15 mouse cellular contexts compared by ENCODE assay signal in genomic region chr8:47482354-47483071, GRCm38 (mm10). TPM values are rescaled to one million over a fixed set of nuclear protein-coding genes. Genes with fewer than 3 reads are reported as not detected.
DNase-seq lines count a peak whose midpoint lies in the region; ATAC-seq and TF ChIP-seq lines count a peak whose summit lies in the region.
"Had no signal": no experiment of that assay in that cellular context is flagged by ENCODE, and none has a peak within 500 bp of the region (broad histone marks: within the 10 kb centered on the region; RNA-seq: fewer than 3 reads in every experiment).

No protein-coding gene starts in this region.

- no peaks in the 10 kb centered on the region for H3K36me3 ChIP-seq in ES-Bruce4 (ENCODE audit: control insufficient read depth, insufficient read depth, low read length, poor library complexity, severe bottlenecking)
- H3K36me3 ChIP-seq in intestine, embryonic 15.5 days = no peaks in the 10 kb centered on the region

- ATAC-seq in frontal cortex, adult (ENCODE audit: low TSS enrichment) = peak; percentile 38; the same call in 1 of the 2 replicates
- ATAC-seq in intestine, embryonic 15.5 days = peak; percentile 51
- no peak for ATAC-seq in megakaryocyte, adult 5-6 weeks (ENCODE audit: poor library complexity, severe bottlenecking)
- ATAC-seq: Patski had no signal

- H3K4me3 ChIP-seq in ES-Bruce4 (ENCODE audit: low read depth, low read length) = no peak overlapping the region
- no peak overlapping the region for H3K4me3 ChIP-seq in intestine, embryonic 15.5 days (replicated peaks)
- H3K4me3 ChIP-seq: embryonic facial prominence, embryonic 13.5 days; heart, embryonic 15.5 days; liver, embryonic 13.5 days; neural tube, embryonic 15.5 days had no signal

- DNase-seq in frontal cortex, adult 2 months (ENCODE audit: extremely low spot score in 1 of 2, low spot score in 1 of 2) = no peak
- DNase-seq in kidney, postnatal 25 days = peak; percentile 53 to 60
- no peak for DNase-seq in layer of hippocampus, postnatal 36 days
- DNase-seq in thymus, postnatal 36 days = no peak
- DNase-seq: adrenal gland, postnatal 10 days; liver, embryonic 13.5 days; midbrain, embryonic 14.5 days had no signal

- WGBS in intestine, embryonic 15.5 days = 61% methylated on average over 12 of the region's 12 CpGs

- peak overlapping the region; percentile 15; the same call in 1 of the 2 replicates for H3K27ac ChIP-seq in ES-Bruce4 (ENCODE audit: insufficient read depth, low read length)
- no peak overlapping the region for H3K27ac ChIP-seq in intestine, embryonic 15.5 days
- H3K27ac ChIP-seq: embryonic facial prominence, embryonic 13.5 days; heart, embryonic 15.5 days; liver, embryonic 13.5 days; neural tube, embryonic 15.5 days had no signal

- H3K4me1 ChIP-seq in ES-Bruce4 (ENCODE audit: control insufficient read depth, insufficient read depth, low read length) = peaks cover 2% of the 10 kb centered on the region
- no peaks in the 10 kb centered on the region for H3K4me1 ChIP-seq in intestine, embryonic 15.5 days (replicated peaks)
- H3K4me1 ChIP-seq: embryonic facial prominence, embryonic 13.5 days; heart, embryonic 15.5 days; liver, embryonic 13.5 days had no signal

- no peak overlapping the region for H3K4me2 ChIP-seq in intestine, embryonic 15.5 days (replicated peaks)
- H3K4me2 ChIP-seq: embryonic facial prominence, embryonic 13.5 days; heart, embryonic 15.5 days; liver, embryonic 13.5 days; neural tube, embryonic 15.5 days had no signal

- peaks cover 2% of the 10 kb centered on the region; the same call in 1 of the 2 replicates for H3K9me3 ChIP-seq in ES-Bruce4 (replicated peaks; ENCODE audit: control insufficient read depth, insufficient read depth, low read length, poor library complexity, severe bottlenecking)
- no peaks in the 10 kb centered on the region for H3K9me3 ChIP-seq in intestine, embryonic 15.5 days
- H3K9me3 ChIP-seq: heart, embryonic 15.5 days; liver, embryonic 13.5 days; neural tube, embryonic 15.5 days had no signal

- no peak for TF ChIP-seq POLR2A in ES-Bruce4 (IDR thresholded peaks at IDR 0.05; ENCODE audit: insufficient read depth, low read length)

- TF ChIP-seq CTCF in ES-Bruce4 (IDR thresholded peaks at IDR 0.05; ENCODE audit: low read depth, low read length) = no peak

- no peaks in the 10 kb centered on the region for H3K27me3 ChIP-seq in ES-Bruce4 (ENCODE audit: control insufficient read depth, insufficient read depth, low read length, poor library complexity, severe bottlenecking)
- no peaks in the 10 kb centered on the region for H3K27me3 ChIP-seq in intestine, embryonic 15.5 days (replicated peaks)
- H3K27me3 ChIP-seq: embryonic facial prominence, embryonic 13.5 days; heart, embryonic 15.5 days; liver, embryonic 13.5 days; neural tube, embryonic 15.5 days; Patski had no signal

- no peak overlapping the region for H3K9ac ChIP-seq in ES-Bruce4 (ENCODE audit: low read depth, poor library complexity, severe bottlenecking)
- H3K9ac ChIP-seq in intestine, embryonic 15.5 days = no peak overlapping the region
- H3K9ac ChIP-seq: embryonic facial prominence, embryonic 13.5 days; heart, embryonic 15.5 days; liver, embryonic 13.5 days; neural tube, embryonic 15.5 days had no signal

- TF ChIP-seq EP300 in ES-Bruce4 (IDR thresholded peaks at IDR 0.05; ENCODE audit: insufficient read depth, low read depth, low read length) = 0 out of 2 replicates have a peak, but pooled peaks have one; percentile 34

RNA-seq across cellular contexts. Expression of gene Stox2, which starts 36.4 kb away (rescaled TPM):
- 28.0 and 29.4 TPM in 2 replicates for polyA plus RNA-seq in frontal cortex, adult 2 months (2012; rRNA removed)
- polyA plus RNA-seq in ES-Bruce4 (2011; ENCODE audit: insufficient read depth, insufficient read length, low read depth, missing spikeins) = 5.1 and 6.0 TPM in 2 replicates
- polyA plus RNA-seq in intestine, embryonic 15.5 days (2015; fragmentation: Nextera tagmentation; extraction: Ambion mirVana) = 7.9 and 8.1 TPM in 2 replicates
- 10 to 100 TPM; 82.8 to 93.3 TPM for total RNA-seq in layer of hippocampus, postnatal 36 days (2021)
- total RNA-seq in megakaryocyte, adult 5-6 weeks (2015) = 0.16 and 0.18 TPM in 2 replicates
- 0.48 and 0.49 TPM in 2 replicates for total RNA-seq in megakaryocyte, adult 5-6 weeks (2017)

RNA-seq across cellular contexts. Expression of gene Trappc11, which starts 50.8 kb away (rescaled TPM):
- polyA plus RNA-seq in frontal cortex, adult 2 months (2012; rRNA removed) = 40.8 and 43.5 TPM in 2 replicates
- polyA plus RNA-seq in ES-Bruce4 (2011; ENCODE audit: insufficient read depth, insufficient read length, low read depth, missing spikeins) = 33.5 and 40.4 TPM in 2 replicates
- 26.6 and 28.3 TPM in 2 replicates for polyA plus RNA-seq in intestine, embryonic 15.5 days (2015; fragmentation: Nextera tagmentation; extraction: Ambion mirVana)
- 10 to 100 TPM; 54.2 to 55.3 TPM for total RNA-seq in layer of hippocampus, postnatal 36 days (2021)
- 24.8 and 28.2 TPM in 2 replicates for total RNA-seq in megakaryocyte, adult 5-6 weeks (2015)
- 37.4 and 39.3 TPM in 2 replicates for total RNA-seq in megakaryocyte, adult 5-6 weeks (2017)

RNA-seq across cellular contexts. Expression of gene Rwdd4a, which starts 51.0 kb away (rescaled TPM):
- 22.3 TPM in 2 replicates for polyA plus RNA-seq in frontal cortex, adult 2 months (2012; rRNA removed)
- 33.9 and 34.5 TPM in 2 replicates for polyA plus RNA-seq in ES-Bruce4 (2011; ENCODE audit: insufficient read depth, insufficient read length, low read depth, missing spikeins)
- polyA plus RNA-seq in intestine, embryonic 15.5 days (2015; fragmentation: Nextera tagmentation; extraction: Ambion mirVana) = 40.4 and 44.5 TPM in 2 replicates
- total RNA-seq in layer of hippocampus, postnatal 36 days (2021) = 10 to 100 TPM; 32.1 to 32.9 TPM
- 15.1 and 18.4 TPM in 2 replicates for total RNA-seq in megakaryocyte, adult 5-6 weeks (2015)
- total RNA-seq in megakaryocyte, adult 5-6 weeks (2017) = 16.1 and 17.6 TPM in 2 replicates

Comparison
In these comparisons a context has a peak if more than half of its experiments do, and no peak if none do; other contexts are left out.
1. DNase-seq: peak in kidney, postnatal 25 days (2 of 2); none in frontal cortex, adult 2 months (0 of 2), layer of hippocampus, postnatal 36 days (0 of 2) and thymus, postnatal 36 days (0 of 2).